Mouse (Mus musculus): ENCODE data around the gene Myh8.

DNA sequence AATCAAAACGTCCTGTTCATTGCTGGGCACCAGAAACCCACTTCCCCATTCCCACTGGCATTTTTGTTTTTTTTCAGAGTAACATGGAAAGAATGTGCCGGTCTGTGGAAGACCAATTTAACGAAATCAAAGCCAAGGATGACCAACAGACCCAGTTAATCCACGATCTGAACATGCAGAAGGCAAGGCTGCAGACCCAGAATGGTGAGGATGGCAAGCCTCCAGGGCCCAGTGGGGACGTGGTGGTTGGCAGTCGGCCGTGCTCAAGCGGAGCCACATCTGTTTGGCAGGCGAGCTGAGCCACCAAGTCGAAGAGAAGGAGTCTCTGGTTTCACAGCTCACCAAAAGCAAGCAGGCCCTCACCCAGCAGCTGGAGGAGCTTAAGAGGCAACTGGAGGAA is 81.1 kb downstream of the Myh8 start:
- TF ChIP-seq GATA1 (IDR thresholded peaks at IDR 0.05; ENCODE audit: low read length) (no peak), TAL1 (IDR thresholded peaks at IDR 0.05; ENCODE audit: low read length) (no peak)
